Mouse (Mus musculus) thymus, adult 2 months (tissue): ENCODE results near the gene Hk1. TPM values are rescaled to one million over a fixed set of nuclear protein-coding genes. Genes with fewer than 3 reads are reported as not detected.

ENCODE experiments used
- DNase-seq: peaks from one replicate; pipeline ENCODE4 v3.0.0; 2021
- H3K27ac ChIP-seq: fragments of 200-500 bp; 2 replicates; pipeline ENCODE4 v1.5.1; 2012; ENCODE audit warnings: low read length, control low read depth; ENCODE audit not compliant: control insufficient read depth, insufficient read depth
- H3K27me3 ChIP-seq: fragments of 200-500 bp; 2 replicates; pipeline ENCODE4 v1.6.1; 2012; ENCODE audit warnings: mild to moderate bottlenecking, low read length, moderate library complexity, mixed read lengths; ENCODE audit not compliant: control insufficient read depth, insufficient read depth
- H3K36me3 ChIP-seq: fragments of 200-500 bp; 2 replicates; pipeline ENCODE4 v1.6.1; 2012; ENCODE audit warnings: mild to moderate bottlenecking, low read length, moderate library complexity; ENCODE audit not compliant: control insufficient read depth, insufficient read depth
- H3K4me1 ChIP-seq: fragments of 200-500 bp; replicated peaks from 2 replicates; pipeline ENCODE4 v1.6.1; 2012; ENCODE audit warnings: low read length; ENCODE audit not compliant: control insufficient read depth, insufficient read depth
- H3K4me3 ChIP-seq: fragments of 200-500 bp; 2 replicates; pipeline ENCODE4 v1.5.1; 2012; ENCODE audit warnings: mild to moderate bottlenecking, low read length, control low read depth, moderate library complexity; ENCODE audit not compliant: control insufficient read depth, insufficient read depth
- CTCF ChIP-seq: fragments of 200-500 bp; IDR thresholded peaks from 2 replicates; pipeline ENCODE4 v1.5.1; 2012; ENCODE audit warnings: mild to moderate bottlenecking, control low read depth, low read length, moderate library complexity, borderline replicate concordance; ENCODE audit not compliant: control insufficient read depth, poor library complexity, insufficient read depth; ENCODE audit errors: extremely low read depth
- POLR2A ChIP-seq: fragments of 200-500 bp; IDR thresholded peaks from 2 replicates; pipeline ENCODE4 v1.6.1; 2012; ENCODE audit warnings: mild to moderate bottlenecking, low read length, control low read depth, moderate library complexity; ENCODE audit not compliant: control insufficient read depth, poor library complexity, insufficient read depth; ENCODE audit errors: extremely low read depth
- WGBS: fragments of 180-500 bp; shearing (Covaris S2); methylation state at CpG from one replicate; pipeline ENCODE4 v1.1.7; 2018; 5-methylcytosine and 5-hydroxymethylcytosine counted together
- polyA plus RNA-seq: library from polyadenylated mRNA; depleted of rRNA; stranded (reverse); fragments of >200 nt; gene quantifications from 2 replicates; pipeline ENCODE4 v1.2.3, GENCODE M21; 2012; rRNA removed

Hk1 gene
- 52.1 and 55.5 TPM in 2 replicates for polyA plus RNA-seq

GRCm38 (mm10) chr10:62379808-62380207, at the start of gene Hk1:
TSS of gene Hk1 (minus strand) at chr10:62379908.
- no peak for TF ChIP-seq POLR2A
- TF ChIP-seq CTCF: no peak
- no peaks in the 10 kb centered on the region for H3K4me1 ChIP-seq
- DNase-seq: no peak
- H3K27me3 ChIP-seq: no peaks in the 10 kb centered on the region
- H3K4me3 ChIP-seq: no peak within 1 kb of the TSS
- H3K36me3 ChIP-seq: no peaks in the 10 kb centered on the region
- no peak within 1 kb of the TSS for H3K27ac ChIP-seq
- 100% methylated on average over 1 of the region's 1 CpGs for WGBS

GRCm38 (mm10) chr10:62425081-62425871, 45.6 kb upstream of the Hk1 start:
- no peak for TF ChIP-seq CTCF
- TF ChIP-seq POLR2A: no peak
- WGBS: 73% methylated on average over 9 of the region's 9 CpGs

GRCm38 (mm10) chr10:62422255-62422654, 42.5 kb upstream of the Hk1 start, which contains the start of gene Hkdc1:
TSS of gene Hkdc1 (minus strand) at chr10:62422491.
- Histone ChIP-seq H3K27me3 (no peaks in the 10 kb centered on the region), H3K36me3 (no peaks in the 10 kb centered on the region), H3K4me3 (no peak within 1 kb of the TSS), H3K4me1 (no peaks in the 10 kb centered on the region), H3K27ac (no peak within 1 kb of the TSS)
- DNase-seq: no peak
- WGBS: 76% methylated on average over 15 of the region's 15 CpGs
- TF ChIP-seq POLR2A: no peak
- no peak for TF ChIP-seq CTCF

More at GRCm38 (mm10) chr10:62425081-62425871, 45.6 kb upstream of the Hk1 start:
- Histone ChIP-seq H3K4me3 (no peak overlapping the region), H3K4me1 (no peaks in the 10 kb centered on the region), H3K36me3 (peaks cover 17% of the 10 kb centered on the region), H3K27me3 (no peaks in the 10 kb centered on the region), H3K27ac (no peak overlapping the region)
- no peak for DNase-seq

GRCm38 (mm10) chr10:62421127-62421526, 41.4 kb upstream of the Hk1 start:
- H3K27ac ChIP-seq: no peak overlapping the region
- no peak overlapping the region for H3K4me3 ChIP-seq
- no peaks in the 10 kb centered on the region for H3K27me3 ChIP-seq
- DNase-seq: no peak
- 88% methylated on average over 3 of the region's 3 CpGs for WGBS
- H3K36me3 ChIP-seq: no peaks in the 10 kb centered on the region
- TF ChIP-seq CTCF (no peak), POLR2A (no peak)
- no peaks in the 10 kb centered on the region for H3K4me1 ChIP-seq

GRCm38 (mm10) chr10:62420399-62420798, 40.7 kb upstream of the Hk1 start:
- Histone ChIP-seq H3K4me3 (no peak overlapping the region), H3K27ac (no peak overlapping the region), H3K36me3 (no peaks in the 10 kb centered on the region), H3K4me1 (no peaks in the 10 kb centered on the region), H3K27me3 (no peaks in the 10 kb centered on the region)
- no peak for DNase-seq
- whole genome bisulfite sequencing: 67% methylated on average over 6 of the region's 6 CpGs
- no peak for TF ChIP-seq POLR2A
- TF ChIP-seq CTCF: no peak

GRCm38 (mm10) chr10:62419422-62419821, 39.7 kb upstream of the Hk1 start:
- H3K4me1 ChIP-seq: no peaks in the 10 kb centered on the region
- no peaks in the 10 kb centered on the region for H3K36me3 ChIP-seq
- H3K27me3 ChIP-seq: no peaks in the 10 kb centered on the region
- DNase-seq: no peak
- H3K4me3 ChIP-seq: no peak overlapping the region
- 96% methylated on average over 5 of the region's 5 CpGs for WGBS
- no peak overlapping the region for H3K27ac ChIP-seq
- TF ChIP-seq POLR2A (no peak), CTCF (no peak)
